Mouse (Mus musculus) ES-Bruce4 (cell line): ENCODE measurements around the gene Txlna.

ENCODE experiments used
- CTCF ChIP-seq: IDR thresholded peaks from one replicate; pipeline ENCODE4 v1.8.1; 2011; ENCODE audit warnings: low read depth, low read length
- EP300 ChIP-seq: IDR thresholded peaks from 2 replicates; pipeline ENCODE4 v1.6.1; 2011; ENCODE audit warnings: low read depth, low read length; ENCODE audit not compliant: insufficient read depth
- POLR2A ChIP-seq: IDR thresholded peaks from one replicate; pipeline ENCODE4 v1.8.1; 2011; ENCODE audit warnings: low read length; ENCODE audit not compliant: insufficient read depth

DNA sequence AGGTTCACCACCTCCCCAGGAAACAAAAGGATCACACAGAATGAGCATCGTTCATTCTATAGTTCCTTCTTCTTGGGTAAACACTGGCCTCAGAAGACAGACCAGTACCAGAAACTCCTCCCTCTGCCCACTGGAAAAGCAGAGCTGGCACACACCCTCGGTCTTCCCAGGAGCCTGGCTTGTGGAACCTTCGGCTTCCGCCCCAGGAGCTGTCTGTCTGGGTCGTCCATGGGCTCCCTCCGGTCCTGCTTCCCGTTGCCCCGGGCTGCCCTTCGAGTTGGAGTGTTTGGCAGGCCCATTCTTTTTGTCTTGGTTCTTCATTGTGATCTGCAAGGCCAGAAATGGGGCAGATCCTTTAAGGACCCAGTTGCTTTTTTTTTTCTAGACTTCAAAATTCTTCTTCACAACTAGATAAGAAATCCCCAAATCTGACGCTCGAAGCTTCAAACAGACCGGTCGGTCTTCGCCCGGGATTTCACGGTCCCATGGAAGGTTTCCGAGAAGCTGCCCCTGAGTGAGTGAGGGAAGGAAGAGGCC lies 696 bp downstream of the Txlna start:
- TF ChIP-seq CTCF (no peak), POLR2A (no peak), EP300 (no peak)
